Mouse (Mus musculus): ENCODE measurements at regions not wholly inside any gene's neighbourhood (a gene's known extent, or its start where the extent isn't known, plus 50 kb on each side); places are given as distances from the start of the nearest gene placed in this dataset.

GRCm38 (mm10) chr13:90515773-90516503 is 389.2 kb downstream of the Atp6ap1l start:
- peak overlapping the region; percentile 36; the same call in 1 of the 2 replicates for H3K4me2 ChIP-seq (ENCODE audit: low read length)
- 24% methylated on average over 3 of the region's 3 CpGs for WGBS

GRCm38 (mm10) chr13:90513867-90514266 is 391.3 kb downstream of the Atp6ap1l start:
- H3K9me3 ChIP-seq (ENCODE audit: control insufficient read depth, low read length), result no peaks in the 10 kb centered on the region
- no peaks in the 10 kb centered on the region for H3K27me3 ChIP-seq (ENCODE audit: control insufficient read depth, insufficient read depth, low read length)
- no peak for ATAC-seq (ENCODE audit: insufficient number of reproducible peaks, insufficient read depth, low FRiP score, low read depth)
- no peak overlapping the region for H3K4me3 ChIP-seq (ENCODE audit: control insufficient read depth in 1 of 2, insufficient read depth in 1 of 2, low read depth in 1 of 2, low read length in 2 of 2)
- no peak overlapping the region for H3K4me2 ChIP-seq (ENCODE audit: low read length)
- 70% methylated on average over 4 of the region's 4 CpGs for WGBS
- no peak overlapping the region for H3K27ac ChIP-seq (replicated peaks in 1 of 2; ENCODE audit: control insufficient read depth in 1 of 2, insufficient read depth in 1 of 2, low read depth in 2 of 2, low read length in 2 of 2)
- H3K36me3 ChIP-seq (ENCODE audit: control insufficient read depth, insufficient read depth, low read length), result no peaks in the 10 kb centered on the region
- H3K4me1 ChIP-seq (ENCODE audit: control insufficient read depth in 2 of 2, insufficient read depth in 2 of 2, low read length in 2 of 2), result peaks cover 2 to 14% of the 10 kb centered on the region in 2 experiments; a peak in 2 of 4 replicates
- H3K9ac ChIP-seq (ENCODE audit: low read length), result no peak overlapping the region

More at GRCm38 (mm10) chr13:90515773-90516503, 389.2 kb downstream of the Atp6ap1l start:
- H3K27me3 ChIP-seq (ENCODE audit: control insufficient read depth, insufficient read depth, low read length), result no peaks in the 10 kb centered on the region
- no peak overlapping the region for H3K9ac ChIP-seq (ENCODE audit: low read length)
- H3K27ac ChIP-seq (replicated peaks in 1 of 2; ENCODE audit: control insufficient read depth in 1 of 2, insufficient read depth in 1 of 2, low read depth in 2 of 2, low read length in 2 of 2), result peak overlapping the region; percentile 90 to 95
- H3K9me3 ChIP-seq (ENCODE audit: control insufficient read depth, low read length), result no peaks in the 10 kb centered on the region
- ATAC-seq (ENCODE audit: insufficient number of reproducible peaks, insufficient read depth, low FRiP score, low read depth), result peak; percentile 97
- no peak overlapping the region for H3K4me3 ChIP-seq (ENCODE audit: control insufficient read depth in 1 of 2, insufficient read depth in 1 of 2, low read depth in 1 of 2, low read length in 2 of 2)
- no peaks in the 10 kb centered on the region for H3K36me3 ChIP-seq (ENCODE audit: control insufficient read depth, insufficient read depth, low read length)
- H3K4me1 ChIP-seq (ENCODE audit: control insufficient read depth in 2 of 2, insufficient read depth in 2 of 2, low read length in 2 of 2), result peaks cover 2 to 16% of the 10 kb centered on the region in 2 experiments; a peak in 2 of 4 replicates

GRCm38 (mm10) chr13:90512786-90513401 is 392.3 kb downstream of the Atp6ap1l start:
- Histone ChIP-seq H3K27ac (replicated peaks in 1 of 2; ENCODE audit: control insufficient read depth in 1 of 2, insufficient read depth in 1 of 2, low read depth in 2 of 2, low read length in 2 of 2) (no peak overlapping the region), H3K9ac (ENCODE audit: low read length) (no peak overlapping the region), H3K4me2 (ENCODE audit: low read length) (no peak overlapping the region), H3K27me3 (ENCODE audit: control insufficient read depth, insufficient read depth, low read length) (no peaks in the 10 kb centered on the region), H3K4me1 (ENCODE audit: control insufficient read depth in 2 of 2, insufficient read depth in 2 of 2, low read length in 2 of 2) (peaks cover 2 to 14% of the 10 kb centered on the region in 2 experiments; a peak in 2 of 4 replicates), H3K4me3 (ENCODE audit: control insufficient read depth in 1 of 2, insufficient read depth in 1 of 2, low read depth in 1 of 2, low read length in 2 of 2) (no peak overlapping the region), H3K36me3 (ENCODE audit: control insufficient read depth, insufficient read depth, low read length) (no peaks in the 10 kb centered on the region), H3K9me3 (ENCODE audit: control insufficient read depth, low read length) (no peaks in the 10 kb centered on the region)
- ATAC-seq (ENCODE audit: insufficient number of reproducible peaks, insufficient read depth, low FRiP score, low read depth), result no peak
- 84% methylated on average over 2 of the region's 2 CpGs for WGBS

GRCm38 (mm10) chr13:90510479-90510878 is 394.7 kb downstream of the Atp6ap1l start:
- no peaks in the 10 kb centered on the region for H3K9me3 ChIP-seq (ENCODE audit: control insufficient read depth, low read length)
- no peak overlapping the region for H3K4me2 ChIP-seq (ENCODE audit: low read length)
- H3K4me1 ChIP-seq (ENCODE audit: control insufficient read depth in 2 of 2, insufficient read depth in 2 of 2, low read length in 2 of 2), result 0 out of 4 replicates have a peak, but pooled peaks cover 0 to 4% of the 10 kb centered on the region in 2 experiments
- H3K36me3 ChIP-seq (ENCODE audit: control insufficient read depth, insufficient read depth, low read length), result no peaks in the 10 kb centered on the region
- H3K4me3 ChIP-seq (ENCODE audit: control insufficient read depth in 1 of 2, insufficient read depth in 1 of 2, low read depth in 1 of 2, low read length in 2 of 2), result no peak overlapping the region
- ATAC-seq (ENCODE audit: insufficient number of reproducible peaks, insufficient read depth, low FRiP score, low read depth), result no peak
- 82% methylated on average over 6 of the region's 6 CpGs for WGBS
- H3K27ac ChIP-seq (replicated peaks in 1 of 2; ENCODE audit: control insufficient read depth in 1 of 2, insufficient read depth in 1 of 2, low read depth in 2 of 2, low read length in 2 of 2), result no peak overlapping the region
- H3K9ac ChIP-seq (ENCODE audit: low read length), result no peak overlapping the region
- H3K27me3 ChIP-seq (ENCODE audit: control insufficient read depth, insufficient read depth, low read length), result no peaks in the 10 kb centered on the region

GRCm38 (mm10) chr13:90503188-90503587 is 402.0 kb downstream of the Atp6ap1l start:
- H3K36me3 ChIP-seq (ENCODE audit: control insufficient read depth, insufficient read depth, low read length), result no peaks in the 10 kb centered on the region
- no peak overlapping the region for H3K27ac ChIP-seq (replicated peaks in 1 of 2; ENCODE audit: control insufficient read depth in 1 of 2, insufficient read depth in 1 of 2, low read depth in 2 of 2, low read length in 2 of 2)
- 78% methylated on average over 2 of the region's 2 CpGs for WGBS
- H3K4me2 ChIP-seq (ENCODE audit: low read length), result no peak overlapping the region
- no peak overlapping the region for H3K4me3 ChIP-seq (ENCODE audit: control insufficient read depth in 1 of 2, insufficient read depth in 1 of 2, low read depth in 1 of 2, low read length in 2 of 2)
- H3K4me1 ChIP-seq (ENCODE audit: control insufficient read depth in 2 of 2, insufficient read depth in 2 of 2, low read length in 2 of 2), result no peaks in the 10 kb centered on the region
- H3K9me3 ChIP-seq (ENCODE audit: control insufficient read depth, low read length), result no peaks in the 10 kb centered on the region
- no peak for ATAC-seq (ENCODE audit: insufficient number of reproducible peaks, insufficient read depth, low FRiP score, low read depth)
- H3K27me3 ChIP-seq (ENCODE audit: control insufficient read depth, insufficient read depth, low read length), result no peaks in the 10 kb centered on the region
- no peak overlapping the region for H3K9ac ChIP-seq (ENCODE audit: low read length)

DNA sequence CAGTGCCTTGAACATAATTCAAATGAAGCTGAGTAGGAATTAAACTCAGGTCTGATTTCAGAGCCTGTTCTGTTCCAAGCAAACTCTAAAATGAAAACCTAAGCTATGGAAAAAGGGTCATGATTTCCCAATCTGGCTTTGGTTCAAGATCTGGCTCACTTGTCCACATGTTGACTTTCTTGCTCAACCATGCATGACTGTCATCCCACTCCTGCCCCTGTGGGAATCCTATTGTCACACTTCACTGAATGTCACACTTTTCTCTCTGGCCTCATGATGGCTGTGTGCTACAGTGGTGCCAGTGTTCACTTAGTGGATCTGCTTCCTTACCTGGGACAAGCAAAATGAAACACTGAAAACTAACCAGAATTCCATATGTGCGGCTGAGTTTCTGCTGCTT is 403.0 kb downstream of the Atp6ap1l start:
- Histone ChIP-seq H3K27me3 (ENCODE audit: control insufficient read depth, insufficient read depth, low read length) (no peaks in the 10 kb centered on the region), H3K9ac (ENCODE audit: low read length) (no peak overlapping the region), H3K4me3 (ENCODE audit: control insufficient read depth in 1 of 2, insufficient read depth in 1 of 2, low read depth in 1 of 2, low read length in 2 of 2) (no peak overlapping the region), H3K4me2 (ENCODE audit: low read length) (no peak overlapping the region), H3K4me1 (ENCODE audit: control insufficient read depth in 2 of 2, insufficient read depth in 2 of 2, low read length in 2 of 2) (no peaks in the 10 kb centered on the region), H3K27ac (replicated peaks in 1 of 2; ENCODE audit: control insufficient read depth in 1 of 2, insufficient read depth in 1 of 2, low read depth in 2 of 2, low read length in 2 of 2) (no peak overlapping the region), H3K36me3 (ENCODE audit: control insufficient read depth, insufficient read depth, low read length) (no peaks in the 10 kb centered on the region), H3K9me3 (ENCODE audit: control insufficient read depth, low read length) (no peaks in the 10 kb centered on the region)
- WGBS, result 98% methylated on average over 1 of the region's 1 CpGs
- ATAC-seq (ENCODE audit: insufficient number of reproducible peaks, insufficient read depth, low FRiP score, low read depth), result no peak

DNA sequence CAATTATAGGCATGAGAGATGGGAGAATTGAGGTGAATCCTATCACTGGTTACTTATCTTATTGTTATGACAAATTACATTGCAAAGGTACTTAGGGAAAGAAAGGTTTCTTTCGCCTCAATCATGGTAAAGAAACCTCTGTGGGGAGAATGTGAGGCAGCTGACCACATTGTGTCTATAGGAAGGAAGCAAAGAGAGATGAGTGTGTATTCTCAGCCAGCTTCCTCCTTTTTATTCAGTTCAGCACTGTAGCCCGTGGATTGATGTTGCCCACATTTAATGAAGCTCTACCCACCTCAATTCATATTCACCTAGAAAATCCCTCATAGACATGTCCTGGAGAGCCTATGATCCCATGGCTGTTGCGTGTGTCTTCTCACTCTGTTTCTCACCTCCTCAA is 406.2 kb downstream of the Atp6ap1l start:
- Histone ChIP-seq H3K4me2 (ENCODE audit: low read length) (no peak overlapping the region), H3K36me3 (ENCODE audit: control insufficient read depth, insufficient read depth, low read length) (no peaks in the 10 kb centered on the region), H3K9me3 (ENCODE audit: control insufficient read depth, low read length) (no peaks in the 10 kb centered on the region), H3K4me1 (ENCODE audit: control insufficient read depth in 2 of 2, insufficient read depth in 2 of 2, low read length in 2 of 2) (no peaks in the 10 kb centered on the region), H3K9ac (ENCODE audit: low read length) (no peak overlapping the region), H3K27ac (replicated peaks in 1 of 2; ENCODE audit: control insufficient read depth in 1 of 2, insufficient read depth in 1 of 2, low read depth in 2 of 2, low read length in 2 of 2) (no peak overlapping the region), H3K4me3 (ENCODE audit: control insufficient read depth in 1 of 2, insufficient read depth in 1 of 2, low read depth in 1 of 2, low read length in 2 of 2) (no peak overlapping the region), H3K27me3 (ENCODE audit: control insufficient read depth, insufficient read depth, low read length) (no peaks in the 10 kb centered on the region)
- WGBS, result 75% methylated on average over 3 of the region's 3 CpGs
- ATAC-seq (ENCODE audit: insufficient number of reproducible peaks, insufficient read depth, low FRiP score, low read depth), result no peak

All from heart, embryonic 14.5 days (tissue).